Mouse (Mus musculus) inflammation-experienced regulatory T-cells, adult 6 months (primary cell): ENCODE results near the gene Actn1. TPM values are rescaled to one million over a fixed set of nuclear protein-coding genes. Genes with fewer than 3 reads are reported as not detected.

Experiments
- ATAC-seq: one replicate; pipeline ENCODE4 v1.8.0; 2017
- polyA plus RNA-seq, 3 experiments: library from polyadenylated mRNA; unstranded; fragments of 100-300 nt; shearing (Covaris generic); gene quantifications; one replicate each; pipeline ENCODE4 v1.2.1; 2017

Actn1 gene
- polyA plus RNA-seq, 3 experiments from 2014 or later = 9.2 to 43.5 (median 30.1) TPM

DNA sequence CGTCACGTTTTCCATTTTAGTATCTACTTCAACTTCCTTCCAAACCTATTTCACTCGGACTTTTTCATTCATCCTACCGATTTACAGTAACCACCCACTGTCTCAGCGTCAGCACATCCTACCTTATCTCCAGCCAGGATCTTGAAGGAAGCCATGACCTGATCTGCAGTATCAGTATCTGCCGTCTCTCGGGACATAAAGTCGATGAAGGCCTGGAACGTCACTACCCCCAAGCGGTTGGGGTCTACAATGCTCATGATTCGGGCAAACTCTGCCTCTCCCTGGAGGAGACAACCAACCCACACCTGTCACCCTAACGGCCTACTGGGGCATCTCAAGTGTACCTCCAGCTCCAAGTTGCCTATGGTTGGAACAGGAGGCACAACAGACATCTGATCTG, 91.4 kb downstream of the Actn1 start:
- ATAC-seq = no peak

- ATAC-seq = peak; percentile 78
Observed at GRCm38 (mm10) chr12:80168178-80168686, 91.9 kb downstream of the Actn1 start.

- ATAC-seq = no peak
Observed at GRCm38 (mm10) chr12:80167321-80167720, 92.8 kb downstream of the Actn1 start.

GRCm38 (mm10) chr12:80166651-80167050, 93.5 kb downstream of the Actn1 start:
- ATAC-seq = no peak

DNA sequence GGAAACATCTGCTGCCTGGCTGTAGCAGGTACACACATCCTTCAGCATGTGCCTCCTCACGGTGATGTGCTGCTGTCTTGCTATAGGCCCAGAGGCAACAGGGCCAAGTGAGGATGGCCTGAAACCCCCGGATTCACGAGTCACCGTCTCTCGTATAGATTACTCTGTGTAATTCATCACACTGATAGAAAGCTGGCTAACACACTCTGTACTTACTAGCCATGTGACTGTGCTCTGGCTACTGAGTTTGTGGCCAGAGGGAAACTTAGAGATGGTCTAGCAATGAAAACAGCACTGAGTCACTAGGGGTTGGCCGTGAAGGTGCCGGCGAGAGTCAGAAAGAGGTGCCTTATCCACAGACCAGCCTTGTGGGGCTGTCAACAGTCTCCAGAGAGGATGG, 95.6 kb downstream of the Actn1 start:
- no peak for ATAC-seq

- ATAC-seq = no peak
Observed at GRCm38 (mm10) chr12:80162448-80162847, 97.7 kb downstream of the Actn1 start.

GRCm38 (mm10) chr12:80157675-80158074, 102.5 kb downstream of the Actn1 start:
- ATAC-seq = no peak

- ATAC-seq = no peak
Observed at GRCm38 (mm10) chr12:80153687-80154326, 106.4 kb downstream of the Actn1 start.

DNA sequence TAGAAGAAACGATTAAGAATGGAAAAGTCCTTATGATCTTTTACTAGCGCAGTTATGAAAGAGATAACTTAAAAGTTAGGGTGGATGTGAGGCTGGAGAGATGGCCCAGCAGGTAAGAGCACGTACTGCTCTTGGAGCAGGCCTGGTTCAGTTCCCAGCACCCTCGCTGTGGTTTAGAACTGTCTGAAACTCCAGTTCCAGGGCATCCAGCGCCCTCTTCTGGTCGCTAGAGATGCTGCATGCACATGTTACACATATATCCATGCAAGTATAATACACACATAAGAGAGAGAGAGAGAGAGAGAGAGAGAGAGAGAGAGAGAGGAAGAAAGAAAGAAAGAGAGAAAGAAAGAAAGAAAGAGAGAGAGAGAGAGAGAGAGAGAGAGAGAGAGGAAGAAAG, 107.1 kb downstream of the Actn1 start:
- ATAC-seq = no peak

DNA sequence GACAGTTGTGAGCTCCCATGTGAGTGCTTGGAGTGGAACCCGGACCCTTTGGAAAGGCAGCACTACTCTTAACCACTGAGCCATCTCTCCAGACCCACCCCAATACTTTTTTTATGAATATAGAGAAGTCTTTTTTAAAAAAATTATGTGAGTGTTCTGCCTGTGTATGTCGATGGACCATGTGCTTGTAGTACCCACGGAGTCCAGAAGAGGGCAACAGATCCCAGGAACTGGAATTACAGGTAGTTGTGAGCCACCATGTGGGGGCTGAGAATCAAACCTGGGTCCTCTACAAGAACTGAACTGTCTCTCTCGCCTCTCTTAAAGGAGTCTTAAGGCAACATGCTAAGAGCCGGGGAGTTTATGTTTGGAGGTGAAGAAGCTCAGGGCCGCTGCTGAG, 108.3 kb downstream of the Actn1 start:
- ATAC-seq = no peak

- ATAC-seq = no peak
Observed at GRCm38 (mm10) chr12:80150624-80151023, 109.5 kb downstream of the Actn1 start.

DNA sequence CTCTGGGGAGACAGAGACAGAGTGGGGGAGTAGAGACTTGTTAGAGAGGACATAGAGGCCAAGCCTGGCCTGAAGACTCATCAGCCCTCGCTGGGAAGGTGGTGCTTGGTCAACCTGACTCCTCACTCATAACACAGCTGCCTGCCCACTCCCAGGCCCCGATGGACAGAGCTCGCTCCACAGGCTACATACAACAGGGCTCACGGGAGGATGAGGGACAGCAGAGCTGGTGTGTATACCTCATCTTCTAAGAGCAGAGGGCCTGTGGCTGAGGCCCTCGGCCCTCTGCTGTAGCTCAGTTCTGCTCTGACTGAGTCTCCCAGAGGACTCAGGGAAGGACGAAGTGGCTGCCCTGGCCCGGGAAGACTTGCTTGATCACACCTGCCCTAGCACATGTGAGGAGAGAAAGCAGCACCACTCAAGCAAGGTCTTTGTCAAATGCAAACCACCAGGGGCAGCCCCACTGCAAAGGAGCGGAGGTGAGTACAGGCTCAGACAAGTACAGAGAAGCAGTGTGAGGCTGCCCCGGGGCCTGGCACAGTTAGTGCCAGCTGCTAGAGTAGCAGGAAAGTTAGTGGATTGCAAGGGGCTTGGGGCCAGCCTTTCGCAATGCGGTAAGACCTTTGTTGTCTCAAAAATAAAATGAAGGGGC, 112.5 kb downstream of the Actn1 start:
- no peak for ATAC-seq

DNA sequence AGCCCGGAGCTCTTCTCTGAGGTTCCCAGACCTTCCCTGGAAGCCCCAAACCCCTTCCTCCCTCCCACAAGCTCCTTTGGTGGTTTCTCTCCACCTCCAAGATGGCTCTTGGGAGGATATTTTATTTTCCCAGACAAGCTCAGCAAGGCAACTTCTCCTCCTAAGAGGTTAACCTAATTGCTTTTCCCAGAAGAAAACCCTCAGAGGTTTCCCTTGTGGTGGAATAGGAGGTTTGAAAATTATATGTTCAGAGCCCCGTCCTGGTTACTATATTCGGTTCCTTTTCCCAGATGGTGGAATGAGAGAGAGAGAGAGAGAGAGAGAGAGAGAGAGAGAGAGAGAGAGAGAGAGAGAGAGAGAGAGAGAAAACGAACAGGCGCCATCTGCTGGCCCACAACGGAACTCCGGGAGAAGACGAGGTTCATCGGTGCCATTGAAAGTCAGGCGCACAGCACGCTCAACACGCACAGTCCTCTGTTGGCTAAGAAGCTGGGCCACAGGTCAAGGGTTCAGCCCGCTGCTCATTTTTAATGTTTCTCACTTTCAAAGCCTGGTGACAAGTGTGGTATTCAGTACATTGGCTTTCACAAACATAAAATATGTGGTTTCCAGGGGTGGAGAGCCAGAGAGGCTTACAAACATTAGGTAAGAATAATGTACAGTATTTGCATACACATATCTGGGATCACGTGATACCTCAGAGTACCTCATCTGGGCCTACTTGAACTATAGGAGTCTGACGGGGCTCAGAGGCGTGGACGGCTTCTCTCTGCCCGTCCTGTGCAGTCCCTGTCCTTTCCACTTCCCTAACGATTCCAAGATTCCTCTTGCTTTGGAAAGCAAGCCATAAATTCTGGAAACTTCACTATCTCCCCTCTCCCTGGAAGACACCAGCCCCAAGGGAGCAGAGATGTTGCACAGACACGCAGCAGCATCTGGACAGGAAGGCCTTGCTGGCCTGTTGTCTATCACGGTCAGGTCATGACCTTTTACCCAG, 113.6 kb downstream of the Actn1 start:
- ATAC-seq = peak; percentile 50

GRCm38 (mm10) chr12:80145365-80145764, 114.8 kb downstream of the Actn1 start:
- ATAC-seq = no peak

DNA sequence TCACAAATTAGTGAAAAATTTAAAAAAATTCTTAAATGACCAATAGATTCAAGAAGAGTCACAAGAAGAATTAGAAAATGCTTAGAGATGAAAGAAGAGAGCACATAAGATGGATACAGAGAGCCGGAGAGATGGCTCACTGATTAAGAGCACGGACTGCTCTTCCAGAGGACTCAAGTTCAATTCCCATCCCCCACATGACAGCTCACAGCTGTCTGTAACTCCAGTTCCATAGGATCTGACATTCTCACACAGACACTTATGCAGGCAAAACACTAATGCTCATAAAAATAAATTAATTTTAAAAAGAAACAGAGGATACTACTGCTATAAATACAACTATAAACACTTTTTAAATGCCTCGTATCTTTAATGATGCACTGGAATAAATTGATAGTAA, 115.3 kb downstream of the Actn1 start:
- no peak for ATAC-seq

DNA sequence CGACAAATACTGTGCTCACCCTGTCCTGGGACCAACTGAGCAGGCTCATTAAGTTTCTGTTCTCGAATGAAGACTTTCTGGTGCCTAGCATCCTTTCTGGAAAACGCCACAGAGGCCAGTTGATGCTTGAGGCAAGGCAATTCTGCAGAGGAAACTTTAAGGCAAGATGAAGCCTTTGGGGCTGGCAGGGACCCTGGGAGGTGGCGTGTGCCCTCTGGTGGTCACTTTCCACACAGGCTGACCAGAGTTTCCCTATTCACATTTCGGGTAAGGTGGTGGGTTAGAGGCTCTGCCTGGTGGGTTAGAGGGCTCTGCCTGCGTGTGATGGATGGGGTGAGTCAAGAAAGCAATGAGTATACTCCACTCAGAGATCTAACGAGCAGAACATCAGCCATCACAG, 118.7 kb downstream of the Actn1 start:
- peak; percentile 66 for ATAC-seq

- ATAC-seq = no peak
Observed at GRCm38 (mm10) chr12:80141011-80141410, 119.2 kb downstream of the Actn1 start.

DNA sequence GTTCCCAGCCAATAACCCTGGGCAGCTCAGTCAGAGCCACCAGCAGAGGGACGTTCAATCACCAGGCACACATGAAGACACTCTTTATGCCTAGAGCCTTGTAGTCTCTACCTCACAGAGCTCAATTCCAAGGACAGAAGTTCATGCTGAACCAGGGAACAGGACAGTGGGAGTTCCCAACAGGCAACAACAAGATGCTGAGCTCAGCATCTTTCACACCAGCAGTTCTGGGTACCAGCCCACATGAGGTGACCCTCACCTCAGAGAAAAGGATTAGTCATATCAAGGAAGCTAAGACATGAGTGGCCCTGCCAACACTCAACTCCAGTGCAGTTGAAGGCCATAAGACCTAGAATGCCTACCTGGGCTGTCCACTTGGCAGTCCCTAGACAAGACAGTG, 122.4 kb downstream of the Actn1 start:
- no peak for ATAC-seq

DNA sequence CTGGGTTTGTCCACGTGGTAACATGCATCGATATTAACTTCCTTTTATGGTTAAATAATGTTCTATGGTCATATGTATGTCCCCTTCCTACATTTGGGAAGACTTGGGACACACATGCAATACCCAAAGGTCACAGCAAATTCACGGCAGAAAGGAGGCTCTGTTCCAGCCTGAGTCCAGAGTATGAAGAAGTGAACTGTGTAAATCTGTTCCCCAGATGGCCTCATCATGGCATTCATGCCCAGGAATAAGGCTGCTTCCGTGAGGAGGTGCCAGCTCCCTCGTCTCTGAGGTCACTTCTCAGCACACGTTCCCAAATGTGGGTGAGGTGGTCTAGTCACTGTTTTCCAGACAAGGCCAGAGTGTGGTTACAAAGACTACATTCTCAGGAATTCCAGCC, 122.9 kb downstream of the Actn1 start:
- ATAC-seq = no peak

DNA sequence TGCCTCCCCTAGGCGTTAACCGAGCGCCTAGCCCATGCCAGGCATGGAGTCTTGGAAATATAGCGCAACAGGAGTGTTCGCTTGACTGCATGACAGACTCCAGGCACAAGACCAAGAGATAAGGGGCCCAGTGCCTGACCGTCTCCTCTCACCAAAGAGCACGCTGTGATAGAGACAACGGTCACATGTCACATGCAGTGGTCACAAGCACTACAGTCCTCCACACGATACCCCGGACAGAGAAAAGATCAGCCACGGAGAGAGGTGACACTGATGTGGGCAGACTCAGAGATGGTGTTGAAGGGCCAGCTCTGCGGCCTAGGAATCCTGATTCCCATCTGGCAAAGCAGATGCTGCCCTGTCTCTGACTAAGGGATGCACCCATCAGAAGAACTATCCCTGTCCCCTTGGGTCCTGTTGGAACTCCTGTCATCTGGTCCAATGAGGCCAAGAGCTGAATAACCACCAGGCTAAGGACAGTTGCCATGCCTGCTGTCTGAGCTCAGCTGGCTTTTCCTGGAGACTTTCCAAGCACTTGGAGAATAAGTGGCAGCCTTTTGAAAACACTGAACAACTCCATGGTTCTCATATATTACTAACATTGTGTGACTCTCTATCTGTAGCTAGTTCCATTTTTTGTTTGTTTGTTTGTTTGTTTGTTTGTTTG, 123.8 kb downstream of the Actn1 start:
- no peak for ATAC-seq

GRCm38 (mm10) chr12:80135173-80135572, 125.0 kb downstream of the Actn1 start:
- no peak for ATAC-seq

GRCm38 (mm10) chr12:80133011-80133545, 127.1 kb downstream of the Actn1 start:
- no peak for ATAC-seq
